Mouse (Mus musculus): ENCODE results near the gene Rasgef1b. TPM values are rescaled to one million over a fixed set of nuclear protein-coding genes. Genes with fewer than 3 reads are reported as not detected.

The Rasgef1b gene
- polyA plus RNA-seq, 1 experiment from 2014 or later = 33.1 TPM

- Histone ChIP-seq H3K27ac (no peak overlapping the region), H3K9ac (no peak overlapping the region), H3K27me3 (no peaks in the 10 kb centered on the region), H3K36me3 (no peaks in the 10 kb centered on the region), H3K4me2 (no peak overlapping the region), H3K4me3 (no peak overlapping the region), H3K4me1 (replicated peaks) (peaks cover 17% of the 10 kb centered on the region), H3K9me3 (replicated peaks) (no peaks in the 10 kb centered on the region)
- no peak for ATAC-seq (replicated peaks; ENCODE audit: insufficient number of reproducible peaks, insufficient read depth, low FRiP score, low read depth)
- WGBS = 81% methylated on average over 9 of the region's 9 CpGs
These were observed 348.0 kb downstream of the Rasgef1b start for GRCm38 (mm10) chr5:99380882-99381281.

DNA sequence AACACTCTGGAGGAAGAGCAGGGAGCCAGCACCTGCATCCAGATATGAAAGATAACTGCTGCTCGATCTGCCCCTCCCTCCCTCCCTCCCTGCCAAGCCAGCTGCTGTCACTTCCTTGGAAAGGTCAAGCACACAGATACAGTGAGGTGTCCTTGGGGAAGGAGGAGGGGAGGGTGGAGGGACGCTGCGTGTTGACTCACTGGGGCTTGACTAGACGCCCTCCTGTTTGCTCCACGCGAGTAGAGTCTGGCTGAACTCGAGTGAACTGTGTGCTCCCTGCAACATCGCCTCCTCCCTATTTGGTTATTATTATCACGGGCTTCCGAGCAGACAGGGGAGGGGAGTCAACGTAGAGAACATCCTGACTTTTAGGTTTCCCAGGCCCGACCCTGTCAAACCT is 348.7 kb downstream of the Rasgef1b start:
- H3K9ac ChIP-seq = no peak overlapping the region

DNA sequence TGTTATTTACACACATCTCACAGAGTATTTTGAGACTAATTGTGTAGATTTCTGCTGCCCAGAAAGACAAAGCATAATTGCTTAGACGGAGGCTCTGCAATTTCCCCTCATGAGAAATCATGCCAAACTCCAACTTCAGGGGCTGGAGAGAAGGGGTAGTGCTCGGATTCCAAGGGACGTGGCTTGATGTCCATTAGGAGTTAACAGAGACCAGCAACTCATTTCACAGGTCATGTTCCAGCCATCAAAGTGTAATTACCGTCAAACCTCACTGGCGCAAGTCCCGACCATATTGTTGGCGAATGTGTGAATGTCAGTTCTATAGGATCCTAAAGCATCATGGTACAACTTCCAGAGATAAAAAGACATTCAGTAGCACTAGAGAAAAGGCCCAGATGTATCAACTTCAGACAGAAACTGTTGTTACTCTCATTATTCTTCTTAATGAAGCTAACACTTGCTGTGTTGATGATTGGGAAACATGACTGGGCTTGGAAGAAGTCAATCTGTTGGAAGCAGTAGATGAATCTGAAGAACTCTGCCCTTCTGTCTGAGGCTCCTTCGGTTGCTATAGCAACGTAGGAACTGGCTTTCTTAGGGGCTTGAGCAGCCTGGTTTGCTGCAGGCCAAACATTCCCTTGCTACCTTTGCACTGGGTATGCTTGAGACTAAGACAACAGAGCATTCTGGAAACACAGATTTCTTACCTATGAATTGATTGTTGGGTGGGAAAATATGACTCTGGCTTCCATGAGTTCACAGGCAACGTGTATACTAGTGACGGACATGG is 350.2 kb downstream of the Rasgef1b start:
- no peak overlapping the region for H3K4me3 ChIP-seq
- no peak for ATAC-seq (replicated peaks; ENCODE audit: insufficient number of reproducible peaks, insufficient read depth, low FRiP score, low read depth)
- no peak overlapping the region for H3K9ac ChIP-seq
- no peaks in the 10 kb centered on the region for H3K9me3 ChIP-seq (replicated peaks)
- no peaks in the 10 kb centered on the region for H3K27me3 ChIP-seq
- H3K27ac ChIP-seq = no peak overlapping the region
- peaks cover 17% of the 10 kb centered on the region for H3K4me1 ChIP-seq (replicated peaks)
- WGBS = 81% methylated on average over 11 of the region's 11 CpGs
- no peak overlapping the region for H3K4me2 ChIP-seq
- no peaks in the 10 kb centered on the region for H3K36me3 ChIP-seq

More for the DNA sequence above, 348.7 kb downstream of the Rasgef1b start:
- ATAC-seq (replicated peaks; ENCODE audit: insufficient number of reproducible peaks, insufficient read depth, low FRiP score, low read depth) = no peak; the same call in 1 of the 2 replicates
- no peaks in the 10 kb centered on the region for H3K9me3 ChIP-seq (replicated peaks)
- H3K4me2 ChIP-seq = peak overlapping the region; percentile 43
- no peaks in the 10 kb centered on the region for H3K36me3 ChIP-seq
- no peaks in the 10 kb centered on the region for H3K27me3 ChIP-seq
- no peak overlapping the region for H3K27ac ChIP-seq
- H3K4me1 ChIP-seq (replicated peaks) = peaks cover 17% of the 10 kb centered on the region
- 17% methylated on average over 12 of the region's 12 CpGs for WGBS
- no peak overlapping the region for H3K4me3 ChIP-seq

DNA sequence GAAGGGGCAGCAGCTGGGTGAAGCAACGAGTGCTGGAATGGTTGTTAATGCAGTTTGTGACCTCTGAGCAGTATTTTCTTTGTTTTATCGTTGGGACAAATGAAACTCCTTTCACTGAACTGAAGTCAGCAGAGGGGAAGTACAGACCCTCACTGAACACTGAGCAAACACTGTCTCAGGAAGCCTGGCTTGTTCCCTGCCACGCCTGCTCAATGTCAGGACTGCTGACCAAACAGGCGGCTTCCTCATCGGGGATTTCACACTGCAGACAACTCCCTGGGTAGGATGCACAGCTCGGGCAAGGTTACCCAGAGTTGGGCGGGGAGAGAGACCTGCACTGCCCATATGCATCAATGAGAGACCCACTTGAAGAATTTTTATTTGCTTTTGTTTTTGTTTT is 353.1 kb downstream of the Rasgef1b start:
- Histone ChIP-seq H3K4me2 (no peak overlapping the region), H3K36me3 (no peaks in the 10 kb centered on the region), H3K27me3 (no peaks in the 10 kb centered on the region), H3K4me1 (replicated peaks) (peaks cover 15% of the 10 kb centered on the region), H3K4me3 (no peak overlapping the region), H3K27ac (peak overlapping the region; percentile 45), H3K9ac (no peak overlapping the region), H3K9me3 (replicated peaks) (no peaks in the 10 kb centered on the region)
- 53% methylated on average over 7 of the region's 7 CpGs for WGBS
- ATAC-seq (replicated peaks; ENCODE audit: insufficient number of reproducible peaks, insufficient read depth, low FRiP score, low read depth) = 0 out of 2 replicates have a peak, but pooled peaks have one; percentile 24

DNA sequence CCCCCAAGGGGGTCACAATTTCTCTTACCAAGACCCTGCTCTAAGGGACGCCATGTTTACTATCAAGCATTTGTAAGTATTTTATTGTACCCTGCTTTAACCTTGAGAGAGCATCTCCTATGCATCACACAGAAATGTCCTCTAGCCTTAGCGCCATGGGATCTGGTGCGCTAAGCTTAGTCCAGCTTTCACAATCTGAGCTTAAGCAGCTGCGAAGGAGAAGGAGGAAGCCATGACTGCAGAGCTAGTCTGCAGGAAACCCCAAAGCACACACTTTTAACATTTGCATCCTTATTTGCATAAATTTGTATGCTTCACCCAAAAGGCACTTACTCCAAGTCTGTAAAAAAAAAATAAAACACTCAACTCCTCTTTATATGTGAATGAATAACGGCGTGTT is 354.4 kb downstream of the Rasgef1b start:
- Histone ChIP-seq H3K9ac (no peak overlapping the region), H3K36me3 (no peaks in the 10 kb centered on the region), H3K9me3 (replicated peaks) (no peaks in the 10 kb centered on the region), H3K27ac (peak overlapping the region; percentile 35; the same call in 1 of the 2 replicates), H3K4me2 (no peak overlapping the region), H3K4me3 (no peak overlapping the region), H3K4me1 (replicated peaks) (peaks cover 2% of the 10 kb centered on the region), H3K27me3 (no peaks in the 10 kb centered on the region)
- 88% methylated on average over 6 of the region's 6 CpGs for WGBS
- ATAC-seq (replicated peaks; ENCODE audit: insufficient number of reproducible peaks, insufficient read depth, low FRiP score, low read depth) = no peak

- peak overlapping the region; percentile 35; the same call in 1 of the 2 replicates for H3K27ac ChIP-seq
These were observed 355.2 kb downstream of the Rasgef1b start for GRCm38 (mm10) chr5:99373570-99374151.

DNA sequence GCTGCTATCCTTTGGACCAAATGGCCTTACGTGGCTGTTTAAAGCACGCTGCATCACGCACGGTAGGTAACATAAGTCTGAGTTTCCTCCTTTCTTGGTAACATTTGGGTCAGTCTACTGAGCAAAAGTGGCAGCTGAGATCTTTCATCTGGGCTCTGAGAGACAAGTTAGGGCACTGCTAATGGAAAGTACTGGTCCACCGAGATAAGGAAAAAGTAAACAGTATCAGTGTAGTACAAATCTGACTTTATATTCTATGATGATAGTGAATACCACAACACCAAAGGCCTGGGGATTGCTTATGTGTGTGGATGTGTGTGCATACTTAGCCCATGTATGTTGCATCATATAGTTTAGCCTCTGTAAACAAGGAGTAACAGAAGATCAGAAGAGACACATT is 358.2 kb downstream of the Rasgef1b start:
- Histone ChIP-seq H3K4me3 (no peak overlapping the region), H3K9ac (no peak overlapping the region), H3K27me3 (no peaks in the 10 kb centered on the region), H3K9me3 (replicated peaks) (no peaks in the 10 kb centered on the region), H3K4me1 (replicated peaks) (no peaks in the 10 kb centered on the region; the same call in 1 of the 2 replicates), H3K4me2 (no peak overlapping the region), H3K27ac (no peak overlapping the region), H3K36me3 (no peaks in the 10 kb centered on the region)
- WGBS = 57% methylated on average over 5 of the region's 5 CpGs
- no peak for ATAC-seq (replicated peaks; ENCODE audit: insufficient number of reproducible peaks, insufficient read depth, low FRiP score, low read depth)

More at GRCm38 (mm10) chr5:99373570-99374151, 355.2 kb downstream of the Rasgef1b start:
- Histone ChIP-seq H3K36me3 (no peaks in the 10 kb centered on the region), H3K4me3 (no peak overlapping the region), H3K4me2 (no peak overlapping the region), H3K27me3 (no peaks in the 10 kb centered on the region), H3K9ac (no peak overlapping the region), H3K4me1 (replicated peaks) (no peaks in the 10 kb centered on the region; the same call in 1 of the 2 replicates), H3K9me3 (replicated peaks) (no peaks in the 10 kb centered on the region)
- peak; percentile 80 for ATAC-seq (replicated peaks; ENCODE audit: insufficient number of reproducible peaks, insufficient read depth, low FRiP score, low read depth)
- WGBS = 50% methylated on average over 8 of the region's 8 CpGs

DNA sequence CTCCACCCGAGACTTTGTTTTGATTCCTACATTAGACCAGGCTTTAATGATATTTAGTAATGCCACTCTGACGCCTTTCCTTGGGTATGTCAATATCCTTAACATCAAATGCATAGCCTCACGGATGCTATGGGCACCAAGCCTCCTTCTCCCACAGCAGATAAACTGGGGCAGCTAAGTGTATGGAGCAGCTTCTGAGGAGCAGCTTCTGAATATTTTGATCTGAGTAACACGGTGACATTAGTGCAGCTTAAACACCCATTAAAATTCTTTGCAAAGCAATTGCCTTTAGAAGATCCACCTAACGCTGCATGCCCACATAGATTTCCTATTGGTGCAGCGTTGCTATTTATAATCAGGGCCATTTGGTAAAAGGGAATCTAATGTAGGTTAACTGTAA is 359.6 kb downstream of the Rasgef1b start:
- no peak overlapping the region for H3K4me3 ChIP-seq
- WGBS = 80% methylated on average over 6 of the region's 6 CpGs
- H3K9me3 ChIP-seq (replicated peaks) = no peaks in the 10 kb centered on the region
- H3K27ac ChIP-seq = no peak overlapping the region
- H3K4me1 ChIP-seq (replicated peaks) = no peaks in the 10 kb centered on the region; the same call in 1 of the 2 replicates
- no peak overlapping the region for H3K4me2 ChIP-seq
- no peaks in the 10 kb centered on the region for H3K27me3 ChIP-seq
- ATAC-seq (replicated peaks; ENCODE audit: insufficient number of reproducible peaks, insufficient read depth, low FRiP score, low read depth) = no peak
- no peak overlapping the region for H3K9ac ChIP-seq
- H3K36me3 ChIP-seq = no peaks in the 10 kb centered on the region

DNA sequence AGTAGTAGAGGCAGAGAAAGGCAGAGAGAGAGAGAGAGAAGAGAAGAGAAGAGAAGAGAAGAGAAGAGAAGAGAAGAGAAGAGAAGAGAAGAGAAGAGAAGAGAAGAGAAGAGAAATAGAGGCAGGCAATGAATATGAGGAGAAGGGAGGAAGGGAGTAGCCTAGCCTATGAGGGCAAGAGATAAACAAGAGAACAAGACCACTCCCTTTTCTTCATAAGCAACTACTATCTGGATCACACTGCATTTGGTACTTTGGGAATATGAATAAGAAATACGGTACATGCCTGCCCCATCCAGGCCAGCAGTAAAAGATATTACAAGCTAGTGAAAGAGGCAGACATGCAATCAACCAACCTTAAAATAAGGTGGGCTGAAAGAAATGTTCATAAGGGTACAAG is 360.2 kb downstream of the Rasgef1b start:
- H3K4me1 ChIP-seq (replicated peaks) = no peaks in the 10 kb centered on the region; the same call in 1 of the 2 replicates
- no peaks in the 10 kb centered on the region for H3K27me3 ChIP-seq
- H3K9me3 ChIP-seq (replicated peaks) = no peaks in the 10 kb centered on the region
- ATAC-seq (replicated peaks; ENCODE audit: insufficient number of reproducible peaks, insufficient read depth, low FRiP score, low read depth) = no peak
- no peak overlapping the region for H3K4me2 ChIP-seq
- H3K4me3 ChIP-seq = no peak overlapping the region
- no peak overlapping the region for H3K27ac ChIP-seq
- WGBS = 80% methylated on average over 1 of the region's 1 CpGs
- H3K9ac ChIP-seq = no peak overlapping the region
- H3K36me3 ChIP-seq = no peaks in the 10 kb centered on the region

DNA sequence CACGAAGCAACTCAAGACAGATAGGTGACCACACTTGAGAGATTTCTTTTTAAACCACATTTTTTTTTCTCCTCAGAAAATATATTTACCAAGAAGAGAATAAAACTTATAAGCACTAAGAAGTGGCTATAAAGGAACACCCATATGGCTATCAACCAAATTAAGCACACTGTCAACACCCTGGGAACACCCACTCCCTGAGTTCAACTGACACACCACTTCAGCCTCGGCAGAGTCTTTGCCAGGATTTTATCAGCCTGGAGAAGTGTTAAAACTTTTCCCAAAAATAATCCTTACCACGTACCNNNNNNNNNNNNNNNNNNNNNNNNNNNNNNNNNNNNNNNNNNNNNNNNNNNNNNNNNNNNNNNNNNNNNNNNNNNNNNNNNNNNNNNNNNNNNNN is 368.3 kb downstream of the Rasgef1b start:
- Histone ChIP-seq H3K4me1 (replicated peaks) (peaks cover 14% of the 10 kb centered on the region), H3K27ac (no peak overlapping the region), H3K9me3 (replicated peaks) (no peaks in the 10 kb centered on the region), H3K9ac (no peak overlapping the region), H3K4me3 (no peak overlapping the region), H3K36me3 (no peaks in the 10 kb centered on the region), H3K4me2 (no peak overlapping the region), H3K27me3 (no peaks in the 10 kb centered on the region)
- 31% methylated on average over 3 of the region's 3 CpGs for WGBS
- 0 out of 2 replicates have a peak, but pooled peaks have one; percentile 62 for ATAC-seq (replicated peaks; ENCODE audit: insufficient number of reproducible peaks, insufficient read depth, low FRiP score, low read depth)

DNA sequence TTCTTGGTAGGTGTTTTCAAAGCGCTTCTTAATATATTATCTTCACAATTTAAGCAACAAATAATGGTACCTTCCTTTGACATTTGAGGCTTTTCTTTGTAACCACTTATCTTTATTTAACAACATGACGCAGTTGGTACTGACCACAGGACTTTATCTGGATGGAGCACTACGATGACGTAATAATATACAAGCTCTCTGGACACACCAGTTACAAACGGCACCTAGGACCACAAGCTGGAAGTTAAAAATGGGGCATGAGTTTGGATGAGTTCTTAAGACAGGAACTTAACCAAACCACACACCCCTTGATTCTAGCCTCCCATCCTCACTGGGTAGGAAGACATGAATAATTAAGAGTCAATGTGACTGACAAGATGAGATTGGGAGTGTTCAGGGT is 369.6 kb downstream of the Rasgef1b start:
- no peak overlapping the region for H3K27ac ChIP-seq
- H3K4me3 ChIP-seq = no peak overlapping the region
- 78% methylated on average over 5 of the region's 5 CpGs for WGBS
- no peak overlapping the region for H3K4me2 ChIP-seq
- H3K36me3 ChIP-seq = no peaks in the 10 kb centered on the region
- H3K9ac ChIP-seq = no peak overlapping the region
- no peaks in the 10 kb centered on the region for H3K9me3 ChIP-seq (replicated peaks)
- peaks cover 18% of the 10 kb centered on the region for H3K4me1 ChIP-seq (replicated peaks)
- no peaks in the 10 kb centered on the region for H3K27me3 ChIP-seq
- ATAC-seq (replicated peaks; ENCODE audit: insufficient number of reproducible peaks, insufficient read depth, low FRiP score, low read depth) = no peak
